Mouse (Mus musculus): ENCODE measurements around the gene Gpam.

Gpam gene

DNA sequence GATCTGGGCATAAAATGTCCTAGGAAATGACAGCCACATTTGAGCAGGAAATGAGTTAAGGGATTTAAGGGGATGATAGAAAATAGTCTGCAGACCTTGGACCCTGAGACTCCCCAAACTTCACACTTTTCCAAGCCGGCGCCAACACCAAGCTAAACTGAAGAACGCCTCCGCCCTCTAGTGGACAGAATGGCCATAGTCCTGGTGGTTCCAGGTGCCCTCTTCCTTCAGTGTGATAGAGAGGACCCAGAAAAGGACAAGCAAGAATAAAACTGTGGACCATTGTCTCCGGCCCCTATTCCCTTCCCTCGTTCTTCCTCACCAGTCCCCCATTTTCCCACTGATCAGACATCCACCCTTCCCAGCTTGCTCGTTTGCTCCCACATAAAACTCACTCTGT lies 66.1 kb downstream of the Gpam start:
- no peak for DNase-seq (ENCODE audit: low spot score)

DNA sequence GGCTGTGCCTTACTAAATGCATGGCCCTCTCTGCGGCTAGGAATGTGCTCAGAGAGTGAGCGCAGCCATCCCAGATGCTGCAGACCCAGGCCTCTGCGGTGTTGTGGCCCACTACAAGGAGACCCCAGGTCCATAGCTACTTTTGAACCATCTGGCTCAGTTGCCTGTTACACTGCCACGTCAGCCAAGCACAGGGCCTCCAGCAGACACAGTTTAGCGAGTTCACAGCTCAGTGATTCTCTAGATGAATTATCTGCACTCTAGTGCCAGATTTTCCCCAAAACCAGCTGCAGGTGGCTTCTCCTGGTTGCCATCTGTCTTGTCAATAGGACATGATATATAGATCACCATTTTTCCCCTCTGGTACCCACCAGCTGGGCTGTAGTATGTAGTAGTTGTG lies 69.6 kb downstream of the Gpam start:
- DNase-seq (ENCODE audit: low spot score): no peak

DNA sequence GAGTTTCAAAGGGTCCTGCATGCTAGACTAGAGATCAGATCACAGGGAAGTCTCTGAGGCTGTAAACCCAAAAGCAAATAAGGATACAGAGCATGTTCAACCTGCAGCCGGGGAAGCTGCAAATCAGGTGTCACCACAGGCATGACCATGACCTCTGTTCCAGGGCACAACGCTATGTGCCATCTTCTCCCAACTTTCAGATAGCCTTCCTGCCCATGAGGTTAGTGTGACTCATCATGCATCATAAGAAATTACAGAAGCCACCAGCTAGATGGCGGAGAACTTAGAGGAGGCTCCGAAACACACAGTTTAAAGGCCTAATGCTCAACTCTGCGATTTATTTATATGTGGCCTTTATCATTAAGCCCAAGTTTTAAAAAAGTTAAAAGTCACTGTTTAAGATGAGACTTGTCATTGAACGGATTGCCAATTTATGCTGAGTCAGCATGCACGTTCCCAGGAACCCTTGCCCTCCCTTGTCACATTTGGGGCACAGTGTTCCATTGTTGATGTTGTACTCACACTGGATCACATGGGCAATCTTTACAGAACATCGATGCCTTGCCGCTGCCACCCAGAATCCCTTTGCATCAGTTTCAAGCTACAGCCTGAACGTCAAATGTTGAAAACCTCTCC lies 71.3 kb downstream of the Gpam start:
- DNase-seq (ENCODE audit: low spot score): no peak

DNA sequence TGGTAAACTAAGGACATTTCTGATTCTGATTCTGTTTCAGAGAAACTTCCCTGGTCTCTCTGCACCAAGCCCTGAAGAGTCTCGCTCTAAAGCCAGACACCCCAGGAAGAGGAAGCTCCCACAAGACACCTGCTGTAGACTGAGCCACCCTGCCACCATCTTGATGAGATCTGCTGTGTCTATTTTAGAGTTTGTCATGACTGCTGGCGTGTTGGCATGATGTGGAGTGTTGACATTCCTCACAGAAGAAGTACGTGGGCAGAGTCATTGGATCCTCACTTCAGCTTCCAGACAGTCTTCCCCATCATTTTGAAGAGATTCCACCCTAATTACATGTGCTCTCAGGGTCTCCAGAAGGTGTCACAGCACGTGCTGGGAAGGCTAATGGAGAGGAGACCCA lies 73.9 kb downstream of the Gpam start:
- DNase-seq (ENCODE audit: low spot score): no peak

DNA sequence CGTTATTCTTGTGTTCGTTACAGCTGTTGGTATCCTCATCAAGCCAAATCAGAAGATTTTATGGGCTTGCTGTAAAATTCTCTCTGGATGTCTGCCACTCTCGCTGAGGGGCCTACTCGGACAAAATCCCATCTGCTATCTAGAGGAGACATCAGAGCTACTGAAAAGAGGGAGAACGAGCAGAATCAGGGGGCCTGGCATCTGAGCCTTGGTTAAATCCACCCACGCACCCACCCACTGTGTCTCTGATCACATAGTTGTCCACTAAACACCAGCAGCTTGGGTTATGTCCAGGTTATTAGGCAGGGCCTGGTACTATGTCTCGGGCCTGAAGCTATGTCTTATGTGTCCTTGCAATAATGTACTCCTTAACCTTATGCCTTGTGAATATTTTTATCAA lies 89.6 kb downstream of the Gpam start:
- DNase-seq (ENCODE audit: low spot score): no peak

DNA sequence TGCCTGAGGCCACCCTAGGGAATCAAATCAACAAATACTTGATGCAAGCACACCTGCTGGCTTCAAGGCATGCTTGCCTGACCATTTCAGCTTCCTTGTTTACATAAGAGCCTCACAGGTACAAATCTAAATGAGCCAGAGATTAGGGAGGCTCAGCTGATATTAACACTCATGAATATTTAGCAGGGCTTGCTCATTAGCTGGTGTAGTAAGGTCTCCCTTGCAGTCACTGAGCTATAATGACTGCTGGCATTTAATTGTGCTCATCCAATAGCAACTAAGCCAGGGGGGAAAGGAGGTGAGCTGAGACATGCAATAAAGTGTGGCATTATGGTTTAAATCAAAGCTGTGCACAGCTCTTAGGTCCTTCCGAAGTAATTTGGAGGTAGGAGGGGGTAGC lies 108.2 kb downstream of the Gpam start:
- no peak for DNase-seq (ENCODE audit: low spot score)
